Mouse (Mus musculus) embryo, embryonic 10 days (tissue): Measurements from ENCODE around the gene Sptb.

Experiments
- DNase-seq: peaks from one replicate; pipeline ENCODE4 v3.0.0-alpha.2; 2015; ENCODE audit warnings: low spot score

Gene Sptb

GRCm38 (mm10) chr12:76710351-76711100 is at the start of gene Sptb:
Sptb (minus strand) TSS chr12:76710547.
- DNase-seq: peak; percentile 37

- peak; percentile 52 for DNase-seq
Measured at GRCm38 (mm10) chr12:76752652-76753318, 42.4 kb upstream of the Sptb start.

GRCm38 (mm10) chr12:76750866-76751459 is 40.6 kb upstream of the Sptb start:
- DNase-seq: no peak

GRCm38 (mm10) chr12:76727955-76728354 is 17.6 kb upstream of the Sptb start:
- DNase-seq: no peak

GRCm38 (mm10) chr12:76722026-76722425 is 11.7 kb upstream of the Sptb start:
- no peak for DNase-seq

GRCm38 (mm10) chr12:76720572-76720971 is 10.2 kb upstream of the Sptb start:
- DNase-seq: no peak

- no peak for DNase-seq
Measured at GRCm38 (mm10) chr12:76718384-76718783, 8.0 kb upstream of the Sptb start.

GRCm38 (mm10) chr12:76709795-76710350 is 474 bp downstream of the Sptb start:
- peak; percentile 58 for DNase-seq

GRCm38 (mm10) chr12:76708956-76709794 is 1.2 kb downstream of the Sptb start:
- DNase-seq: peak; percentile 50

GRCm38 (mm10) chr12:76708181-76708580 is 2.2 kb downstream of the Sptb start:
- no peak for DNase-seq

- no peak for DNase-seq
Measured at GRCm38 (mm10) chr12:76696380-76696935, 13.9 kb downstream of the Sptb start.

- no peak for DNase-seq
Measured at GRCm38 (mm10) chr12:76695773-76696172, 14.6 kb downstream of the Sptb start.

- DNase-seq: peak; percentile 27
Measured at GRCm38 (mm10) chr12:76694801-76695505, 15.4 kb downstream of the Sptb start.

- no peak for DNase-seq
Measured at GRCm38 (mm10) chr12:76687498-76688200, 22.7 kb downstream of the Sptb start.

- no peak for DNase-seq
Measured at GRCm38 (mm10) chr12:76685647-76686046, 24.7 kb downstream of the Sptb start.

- no peak for DNase-seq
Measured at GRCm38 (mm10) chr12:76684493-76684892, 25.9 kb downstream of the Sptb start.

GRCm38 (mm10) chr12:76681937-76682336 is 28.4 kb downstream of the Sptb start:
- no peak for DNase-seq

GRCm38 (mm10) chr12:76677068-76677467 is 33.3 kb downstream of the Sptb start:
- no peak for DNase-seq

- DNase-seq: no peak
Measured at GRCm38 (mm10) chr12:76676477-76676876, 33.9 kb downstream of the Sptb start.

GRCm38 (mm10) chr12:76675364-76675763 is 35.0 kb downstream of the Sptb start:
- no peak for DNase-seq
